Mouse (Mus musculus) ES-Bruce4 (cell line): ENCODE data around the gene Hoxd13. TPM values are rescaled to one million over a fixed set of nuclear protein-coding genes. Genes with fewer than 3 reads are reported as not detected.

ENCODE experiments used
- H3K27ac ChIP-seq: 2 replicates; pipeline ENCODE4 v1.5.1; 2012; ENCODE audit warnings: low read length, inconsistent platforms; ENCODE audit not compliant: insufficient read depth
- H3K27me3 ChIP-seq: 2 replicates; pipeline ENCODE4 v1.6.1; 2012; ENCODE audit warnings: mild to moderate bottlenecking, low read length, inconsistent platforms; ENCODE audit not compliant: control insufficient read depth, poor library complexity, insufficient read depth, severe bottlenecking
- H3K36me3 ChIP-seq: 2 replicates; pipeline ENCODE4 v1.6.1; 2012; ENCODE audit warnings: inconsistent platforms, mild to moderate bottlenecking, low read length, moderate library complexity; ENCODE audit not compliant: control insufficient read depth, poor library complexity, insufficient read depth, severe bottlenecking
- H3K4me1 ChIP-seq: one replicate; pipeline ENCODE4 v1.8.1; 2011; ENCODE audit warnings: low read length; ENCODE audit not compliant: control insufficient read depth, insufficient read depth
- H3K4me3 ChIP-seq: 2 replicates; pipeline ENCODE4 v1.5.1; 2011; ENCODE audit warnings: low read depth, mild to moderate bottlenecking, low read length
- H3K9ac ChIP-seq: 2 replicates; pipeline ENCODE4 v1.6.1; 2012; ENCODE audit warnings: low read depth, mild to moderate bottlenecking, inconsistent platforms; ENCODE audit not compliant: poor library complexity, severe bottlenecking
- H3K9me3 ChIP-seq: replicated peaks from 2 replicates; pipeline ENCODE4 v1.6.1; 2012; ENCODE audit warnings: mild to moderate bottlenecking, low read length, inconsistent platforms; ENCODE audit not compliant: control insufficient read depth, poor library complexity, insufficient read depth, severe bottlenecking
- CTCF ChIP-seq: IDR thresholded peaks from one replicate; pipeline ENCODE4 v1.8.1; 2011; ENCODE audit warnings: low read depth, low read length
- EP300 ChIP-seq: IDR thresholded peaks from 2 replicates; pipeline ENCODE4 v1.6.1; 2011; ENCODE audit warnings: low read depth, low read length; ENCODE audit not compliant: insufficient read depth
- POLR2A ChIP-seq: IDR thresholded peaks from one replicate; pipeline ENCODE4 v1.8.1; 2011; ENCODE audit warnings: low read length; ENCODE audit not compliant: insufficient read depth
- polyA plus RNA-seq: library from polyadenylated mRNA; stranded (reverse); fragments of >200 nt; gene quantifications from 2 replicates; pipeline ENCODE4 v1.2.4, GENCODE M21; 2011; ENCODE audit warnings: low read depth; ENCODE audit not compliant: missing spikeins, insufficient read depth, insufficient read length

The Hoxd13 gene
- polyA plus RNA-seq, 1 experiment = not detected

- H3K27me3 ChIP-seq = peaks cover 48% of the 10 kb centered on the region
- H3K9me3 ChIP-seq = no peaks in the 10 kb centered on the region
- H3K4me1 ChIP-seq = no peaks in the 10 kb centered on the region
- no peak within 1 kb of the TSS for H3K4me3 ChIP-seq
- no peak within 1 kb of the TSS for H3K9ac ChIP-seq
- TF ChIP-seq POLR2A (no peak), EP300 (no peak), CTCF (no peak)
- H3K36me3 ChIP-seq = no peaks in the 10 kb centered on the region
- no peak within 1 kb of the TSS for H3K27ac ChIP-seq
These were observed 8.6 kb upstream of the Hoxd13 start, which contains the start of gene Evx2 for GRCm38 (mm10) chr2:74659507-74660005. TSS of gene Evx2 (minus strand) at chr2:74659557.

DNA sequence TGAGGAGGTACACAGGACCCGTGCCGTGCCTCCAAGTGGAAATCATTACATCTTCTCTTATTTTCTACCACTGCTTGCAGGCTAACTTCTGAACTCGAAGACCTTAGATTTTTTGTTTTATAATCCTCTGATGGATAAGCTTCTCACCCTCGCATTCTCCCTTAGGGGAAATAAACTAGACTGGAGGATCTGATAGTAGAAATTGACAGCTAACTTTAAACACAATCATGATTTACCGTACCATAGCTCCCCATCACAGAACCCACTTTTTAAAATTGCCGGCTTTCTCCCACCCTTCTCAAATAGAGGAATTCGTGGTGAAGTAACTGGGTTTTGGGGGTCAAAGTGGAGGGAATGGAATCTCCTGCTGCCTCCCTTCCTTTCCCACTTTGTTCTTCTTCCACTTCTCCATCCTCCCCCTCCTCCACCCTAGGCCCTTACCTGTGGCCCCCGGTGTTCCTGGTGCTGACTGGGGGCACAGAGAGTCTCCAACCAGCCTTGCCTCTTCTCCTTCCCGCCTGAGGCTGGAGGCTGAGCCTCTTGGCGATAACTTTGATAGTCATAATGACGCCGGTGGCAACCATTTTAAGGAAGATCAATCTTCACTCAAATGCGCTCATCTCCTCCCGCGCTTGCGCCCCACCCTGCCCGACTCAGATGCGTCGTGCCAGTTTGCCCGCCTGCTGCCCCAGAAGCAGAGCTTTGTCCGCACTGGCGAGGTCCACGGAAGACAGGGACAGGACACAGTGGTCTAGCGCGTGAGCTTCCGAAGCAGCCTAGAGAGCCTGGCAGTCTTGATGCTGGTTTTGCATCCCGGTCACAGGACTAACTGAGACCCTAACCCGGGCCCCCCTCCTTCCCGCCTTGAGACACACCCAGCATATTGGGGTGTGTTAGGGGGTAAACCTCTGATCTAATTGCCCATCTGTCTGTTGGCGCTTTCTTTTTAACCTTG lies 7.4 kb upstream of the Hoxd13 start:
- Histone ChIP-seq H3K36me3 (no peaks in the 10 kb centered on the region), H3K27me3 (peaks cover 41% of the 10 kb centered on the region), H3K4me1 (no peaks in the 10 kb centered on the region), H3K4me3 (no peak overlapping the region), H3K9me3 (no peaks in the 10 kb centered on the region), H3K9ac (no peak overlapping the region), H3K27ac (no peak overlapping the region)
- no peak for TF ChIP-seq CTCF
- TF ChIP-seq EP300 = no peak
- TF ChIP-seq POLR2A = no peak

- H3K9ac ChIP-seq = no peak overlapping the region
- peak; percentile 54 for TF ChIP-seq CTCF
- no peak for TF ChIP-seq POLR2A
- TF ChIP-seq EP300 = no peak
- no peaks in the 10 kb centered on the region for H3K9me3 ChIP-seq
- peaks cover 39% of the 10 kb centered on the region for H3K27me3 ChIP-seq
- H3K27ac ChIP-seq = no peak overlapping the region
- peak overlapping the region; percentile 16; the same call in 1 of the 2 replicates for H3K4me3 ChIP-seq
- no peaks in the 10 kb centered on the region for H3K4me1 ChIP-seq
- no peaks in the 10 kb centered on the region for H3K36me3 ChIP-seq
These were observed 6.4 kb upstream of the Hoxd13 start for GRCm38 (mm10) chr2:74661685-74662084.

DNA sequence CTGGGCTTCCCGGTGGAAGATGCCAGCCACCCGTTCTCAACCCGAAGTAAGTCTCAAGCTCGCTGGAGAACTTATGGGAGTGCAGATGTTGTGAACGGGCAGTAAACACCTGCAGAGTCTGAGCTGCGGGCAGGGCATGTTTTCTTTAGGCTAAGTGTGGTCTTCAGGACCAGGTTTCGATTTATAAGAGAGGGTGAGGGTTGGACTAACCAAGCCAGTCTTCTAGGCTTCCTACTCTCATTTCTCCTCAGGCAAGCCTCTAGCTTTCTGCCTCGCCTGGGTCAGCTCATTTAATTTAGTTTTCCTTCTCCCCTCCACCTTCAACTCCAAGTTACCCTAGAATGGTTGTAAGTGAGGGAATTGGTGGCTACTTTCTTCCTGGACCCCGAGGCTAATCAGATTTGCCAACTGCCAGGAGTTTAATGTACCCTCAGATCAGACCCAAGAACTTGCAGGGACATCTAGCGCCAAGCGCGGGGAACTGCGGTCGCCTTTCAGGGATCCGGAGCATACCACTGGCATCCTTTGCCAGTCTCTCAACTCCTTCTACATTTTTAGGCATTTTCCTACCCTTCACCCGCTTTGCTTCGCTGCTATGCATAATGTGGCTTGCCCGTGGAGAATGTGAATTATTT lies 4.7 kb upstream of the Hoxd13 start:
- TF ChIP-seq POLR2A (no peak), EP300 (no peak), CTCF (peak; percentile 74)
- no peak overlapping the region for H3K9ac ChIP-seq
- no peak overlapping the region for H3K27ac ChIP-seq
- no peaks in the 10 kb centered on the region for H3K9me3 ChIP-seq
- H3K36me3 ChIP-seq = no peaks in the 10 kb centered on the region
- no peak overlapping the region for H3K4me3 ChIP-seq
- H3K27me3 ChIP-seq = peaks cover 39% of the 10 kb centered on the region
- no peaks in the 10 kb centered on the region for H3K4me1 ChIP-seq

DNA sequence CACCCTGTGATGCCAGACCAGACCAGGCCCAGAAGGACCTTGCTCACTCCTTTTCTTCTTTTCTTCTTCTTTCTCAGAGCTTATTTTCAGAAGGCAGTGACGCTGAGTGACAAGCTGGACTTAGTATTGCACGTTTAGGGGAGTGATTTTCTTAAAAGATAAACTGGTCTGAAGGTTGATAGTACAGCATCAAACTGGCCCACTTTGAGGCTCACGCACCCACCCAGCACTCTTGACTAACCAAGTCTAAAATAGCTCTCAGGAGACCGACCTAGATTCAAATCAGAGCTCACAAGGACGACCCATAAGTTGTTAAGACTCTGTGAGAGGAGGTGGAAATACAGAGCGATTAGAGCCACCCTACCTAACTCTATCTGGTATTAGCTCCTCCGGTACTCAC lies 1.7 kb upstream of the Hoxd13 start:
- Histone ChIP-seq H3K9me3 (no peaks in the 10 kb centered on the region), H3K9ac (no peak overlapping the region), H3K4me3 (no peak overlapping the region), H3K27me3 (peaks cover 37% of the 10 kb centered on the region), H3K36me3 (no peaks in the 10 kb centered on the region), H3K27ac (no peak overlapping the region), H3K4me1 (no peaks in the 10 kb centered on the region)
- no peak for TF ChIP-seq POLR2A
- no peak for TF ChIP-seq EP300
- TF ChIP-seq CTCF = no peak

GRCm38 (mm10) chr2:74667191-74667841 lies 794 bp upstream of the Hoxd13 start:
- Histone ChIP-seq H3K27ac (no peak overlapping the region), H3K9ac (no peak overlapping the region), H3K36me3 (no peaks in the 10 kb centered on the region), H3K9me3 (no peaks in the 10 kb centered on the region), H3K4me1 (no peaks in the 10 kb centered on the region), H3K27me3 (peaks cover 43% of the 10 kb centered on the region), H3K4me3 (no peak overlapping the region)
- TF ChIP-seq POLR2A (no peak), CTCF (no peak), EP300 (no peak)
